Mouse (Mus musculus): ENCODE measurements around the gene Palmd.

Gene Palmd

GRCm38 (mm10) chr3:116892872-116893271 is 75.9 kb downstream of the Palmd start:
- ATAC-seq (ENCODE audit: low TSS enrichment), result no peak

GRCm38 (mm10) chr3:116892206-116892563 is 76.6 kb downstream of the Palmd start:
- ATAC-seq (ENCODE audit: low TSS enrichment), result no peak

- no peak for ATAC-seq (ENCODE audit: low TSS enrichment)
These were observed 77.2 kb downstream of the Palmd start for GRCm38 (mm10) chr3:116891436-116892205.

GRCm38 (mm10) chr3:116890576-116890975 is 78.2 kb downstream of the Palmd start:
- ATAC-seq (ENCODE audit: low TSS enrichment), result no peak

GRCm38 (mm10) chr3:116889358-116889757 is 79.4 kb downstream of the Palmd start:
- peak; percentile 83 for ATAC-seq (ENCODE audit: low TSS enrichment)

DNA sequence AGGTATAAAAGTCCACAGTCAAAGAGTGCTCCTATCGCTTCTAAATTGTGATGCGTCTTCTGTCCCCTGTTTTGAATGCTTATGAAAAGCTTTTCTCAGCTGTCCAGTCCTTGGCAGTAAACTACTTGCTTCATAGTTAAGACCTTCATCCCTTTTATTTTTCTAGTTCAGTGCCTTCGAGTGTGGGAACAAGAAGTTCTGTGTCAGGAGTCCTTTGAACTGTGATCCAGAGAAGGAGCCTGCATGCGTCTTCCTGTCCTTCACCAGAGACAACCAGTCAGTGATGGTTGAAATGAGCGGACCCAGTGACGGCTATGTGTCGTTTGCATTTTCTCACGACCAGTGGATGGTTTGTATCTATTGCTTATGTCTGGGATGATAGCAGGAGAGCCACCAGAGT is 83.8 kb downstream of the Palmd start:
- ATAC-seq (ENCODE audit: low TSS enrichment), result no peak

- no peak for ATAC-seq (ENCODE audit: low TSS enrichment)
These were observed 86.4 kb downstream of the Palmd start for GRCm38 (mm10) chr3:116882221-116882960.

DNA sequence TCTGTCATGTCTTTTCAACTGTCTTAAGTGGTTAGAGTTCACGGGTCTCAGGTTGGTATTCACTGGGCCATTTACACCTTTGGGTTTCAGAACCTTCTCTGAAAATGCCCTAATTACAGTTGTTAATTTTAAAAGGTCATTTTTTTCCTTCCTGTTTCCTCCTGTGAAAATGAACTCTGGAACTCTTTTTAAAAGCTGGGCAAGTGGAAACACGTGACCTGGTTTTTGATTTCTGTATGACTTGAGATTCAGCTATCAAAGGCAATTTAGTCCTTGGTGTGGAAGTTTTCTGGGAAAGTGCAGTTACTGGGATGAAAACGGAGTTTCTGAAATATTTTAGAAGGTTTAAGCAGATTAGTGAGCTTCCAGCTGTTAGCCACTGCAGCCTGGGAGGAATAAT is 98.4 kb downstream of the Palmd start:
- ATAC-seq (ENCODE audit: low TSS enrichment), result no peak

All from frontal cortex, adult (tissue).